Mouse (Mus musculus) CH12.LX (cell line): ENCODE measurements around the gene Prg2.

Experiments
- CHD2 ChIP-seq: IDR thresholded peaks from 2 replicates; pipeline ENCODE4 v1.6.1; 2011; ENCODE audit warnings: low read length, improper control_type of control experiment
- CTCF ChIP-seq, 2 experiments: IDR thresholded peaks in 1 of 2; conservative IDR thresholded peaks in 1 of 2; 2 replicates each; pipeline ENCODE4 v1.5.1; 2011 to 2012; ENCODE audit warnings: low read depth in 2 of 2, low read length in 2 of 2, improper control_type of control experiment in 1 of 2, inconsistent platforms in 1 of 2, mild to moderate bottlenecking in 1 of 2, moderate library complexity in 1 of 2
- E2F4 ChIP-seq: IDR thresholded peaks from 2 replicates; pipeline ENCODE4 v1.6.1; 2011; ENCODE audit warnings: low read depth, low read length, improper control_type of control experiment; ENCODE audit not compliant: insufficient replicate concordance
- EP300 ChIP-seq: IDR thresholded peaks from 2 replicates; pipeline ENCODE4 v1.6.1; 2011; ENCODE audit warnings: low read length, improper control_type of control experiment
- JUND ChIP-seq: conservative IDR thresholded peaks from 2 replicates; pipeline ENCODE4 v1.6.1; 2011; ENCODE audit warnings: low read depth, low read length, improper control_type of control experiment
- MXI1 ChIP-seq: IDR thresholded peaks from 2 replicates; pipeline ENCODE4 v1.6.1; 2011; ENCODE audit warnings: mild to moderate bottlenecking, low read depth, low read length, improper control_type of control experiment
- MYC ChIP-seq: IDR thresholded peaks from 2 replicates; pipeline ENCODE4 v1.6.1; 2011; ENCODE audit warnings: low read depth, mild to moderate bottlenecking, improper control_type of control experiment, low read length
- POLR2A ChIP-seq: IDR thresholded peaks from 2 replicates; pipeline ENCODE4 v1.6.1; 2011; ENCODE audit warnings: low read depth, mild to moderate bottlenecking, improper control_type of control experiment, low read length
- TBP ChIP-seq: conservative IDR thresholded peaks from 2 replicates; pipeline ENCODE4 v1.6.1; 2011; ENCODE audit warnings: low read depth, low read length, improper control_type of control experiment
- USF1 ChIP-seq: IDR thresholded peaks from 2 replicates; pipeline ENCODE4 v1.6.1; 2014; ENCODE audit warnings: low read depth, mild to moderate bottlenecking, inconsistent platforms, low read length, improper control_type of control experiment
- USF2 ChIP-seq: conservative IDR thresholded peaks from 2 replicates; pipeline ENCODE4 v1.6.1; 2011; ENCODE audit warnings: low read depth, low read length, improper control_type of control experiment
- ZKSCAN1 ChIP-seq: IDR thresholded peaks from 2 replicates; pipeline ENCODE4 v1.6.1; 2012; ENCODE audit warnings: low read depth, inconsistent platforms, low read length, improper control_type of control experiment, borderline replicate concordance
- ZMIZ1 ChIP-seq: IDR thresholded peaks from 2 replicates; pipeline ENCODE4 v1.6.1; 2012; ENCODE audit warnings: low read depth, mild to moderate bottlenecking, inconsistent platforms, low read length, improper control_type of control experiment

DNA sequence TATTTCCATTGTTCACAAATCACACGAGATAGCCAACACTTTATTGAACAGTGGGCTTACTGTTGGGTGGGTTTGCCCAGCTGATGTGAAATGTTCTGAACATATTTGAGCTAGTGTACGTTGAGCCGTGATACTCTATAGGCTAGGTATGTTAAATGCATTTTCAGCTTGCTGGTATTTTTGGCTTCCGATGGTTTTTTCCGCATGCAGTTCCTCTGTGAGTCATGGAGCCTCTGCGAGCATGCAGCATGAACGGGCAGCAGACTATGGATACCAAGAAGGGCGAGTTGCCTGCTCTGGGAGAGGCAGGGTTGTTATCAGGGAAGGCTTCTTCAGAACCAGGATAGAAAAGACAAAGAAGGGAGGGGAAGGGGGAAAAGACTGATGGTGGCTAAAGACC, 29.2 kb upstream of the Prg2 start:
- no peak for TF ChIP-seq CTCF (conservative IDR thresholded peaks at IDR 0.05 in 1 of 2, IDR thresholded peaks at IDR 0.05 in 1 of 2; ENCODE audit: low read depth in 2 of 2, low read length in 2 of 2)
- TF ChIP-seq EP300: no peak
- TF ChIP-seq JUND: no peak
- no peak for TF ChIP-seq POLR2A
- no peak for TF ChIP-seq MYC
- no peak for TF ChIP-seq E2F4
- TF ChIP-seq TBP: no peak
- TF ChIP-seq USF1: no peak
- no peak for TF ChIP-seq ZKSCAN1
- TF ChIP-seq ZMIZ1: no peak
- no peak for TF ChIP-seq CHD2
- TF ChIP-seq USF2: no peak
- no peak for TF ChIP-seq MXI1
